Mouse (Mus musculus) right cerebral cortex, postnatal 36 days (tissue): ENCODE results near the gene Bcar3.

ENCODE experiments used
- DNase-seq, 2 experiments: peaks; one replicate each; pipeline ENCODE4 v3.0.0; 2022; ENCODE audit warnings: low spot score in 2 of 2, mixed read lengths in 1 of 2

The Bcar3 gene

GRCm38 (mm10) chr3:122419610-122420409, 125.9 kb downstream of the Bcar3 start:
- DNase-seq = no peak

- DNase-seq = no peak
Observed at GRCm38 (mm10) chr3:122420410-122420774, 126.5 kb downstream of the Bcar3 start.

GRCm38 (mm10) chr3:122421042-122421702, 127.2 kb downstream of the Bcar3 start:
- no peak for DNase-seq

- DNase-seq = no peak
Observed at GRCm38 (mm10) chr3:122421802-122422201, 127.9 kb downstream of the Bcar3 start.

GRCm38 (mm10) chr3:122422276-122422675, 128.3 kb downstream of the Bcar3 start:
- DNase-seq = no peak

GRCm38 (mm10) chr3:122423643-122424042, 129.7 kb downstream of the Bcar3 start:
- DNase-seq = no peak

GRCm38 (mm10) chr3:122428325-122428821, 134.4 kb downstream of the Bcar3 start:
- DNase-seq = no peak

- DNase-seq = no peak
Observed at GRCm38 (mm10) chr3:122430780-122431497, 137.0 kb downstream of the Bcar3 start.

- DNase-seq = no peak
Observed at GRCm38 (mm10) chr3:122432811-122433406, 139.0 kb downstream of the Bcar3 start.

- DNase-seq = no peak
Observed at GRCm38 (mm10) chr3:122433975-122434626, 140.2 kb downstream of the Bcar3 start.

- no peak for DNase-seq
Observed at GRCm38 (mm10) chr3:122434983-122435935, 141.3 kb downstream of the Bcar3 start.

- DNase-seq = no peak
Observed at GRCm38 (mm10) chr3:122438143-122438825, 144.3 kb downstream of the Bcar3 start.

- DNase-seq = no peak
Observed at GRCm38 (mm10) chr3:122445696-122446095, 151.8 kb downstream of the Bcar3 start.

- DNase-seq = no peak
Observed at GRCm38 (mm10) chr3:122446678-122447077, 152.7 kb downstream of the Bcar3 start.

GRCm38 (mm10) chr3:122448196-122448595, 154.3 kb downstream of the Bcar3 start:
- DNase-seq = no peak

- no peak for DNase-seq
Observed at GRCm38 (mm10) chr3:122450041-122450440, 156.1 kb downstream of the Bcar3 start.

- no peak for DNase-seq
Observed at GRCm38 (mm10) chr3:122453875-122454274, 159.9 kb downstream of the Bcar3 start.

- no peak for DNase-seq
Observed at GRCm38 (mm10) chr3:122456156-122456555, 162.2 kb downstream of the Bcar3 start.

GRCm38 (mm10) chr3:122456807-122457206, 162.9 kb downstream of the Bcar3 start:
- DNase-seq = no peak

- no peak for DNase-seq
Observed at GRCm38 (mm10) chr3:122457723-122458122, 163.8 kb downstream of the Bcar3 start.
